Mouse (Mus musculus) liver, embryonic 14.5 days (tissue): ENCODE results near the gene Map2k4.

Source experiments
- CTCF ChIP-seq: IDR thresholded peaks from 2 replicates; pipeline ENCODE4 v1.5.1; 2016; ENCODE audit warnings: antibody characterized with exemption, low read depth, control low read depth
- EP300 ChIP-seq: IDR thresholded peaks from 2 replicates; pipeline ENCODE4 v1.6.1; 2016; ENCODE audit warnings: antibody characterized with exemption, low read depth

DNA sequence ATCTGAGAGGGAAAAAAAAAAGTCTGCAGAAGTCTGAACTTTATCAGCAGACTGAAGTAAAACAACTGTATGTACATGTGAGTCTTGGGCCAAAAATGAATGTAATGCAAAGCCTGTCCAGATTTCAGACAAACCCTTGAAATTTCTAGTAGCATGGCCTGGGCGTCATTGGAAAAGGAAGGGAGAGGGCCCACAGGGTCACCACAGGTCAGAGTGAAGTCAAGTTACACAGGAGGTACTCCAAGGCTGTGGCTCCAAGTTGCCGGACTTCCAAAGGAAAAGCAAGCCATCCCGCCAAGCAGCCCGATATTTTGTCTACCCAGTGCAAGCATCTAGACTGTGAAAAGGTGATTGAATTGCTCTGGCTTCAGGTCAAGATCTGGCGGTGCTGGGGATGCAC is 141.8 kb downstream of the Map2k4 start:
- no peak for TF ChIP-seq CTCF
- no peak for TF ChIP-seq EP300
